Mouse (Mus musculus): ENCODE data around the gene Iqcm. TPM values are rescaled to one million over a fixed set of nuclear protein-coding genes. Genes with fewer than 3 reads are reported as not detected.

Gene Iqcm
- polyA plus RNA-seq, 2 experiments from 2014 or later, result not detected

Other genes with a start within 250 kb of the Iqcm start
- under 1 TPM in 1 of 2 experiments, not detected in 1; 0.18 TPM for gene Rasd2, start 234.8 kb upstream of the Iqcm start, polyA plus RNA-seq (2017; shearing (Covaris generic))
- gene Gm10358, start 42.1 kb upstream of the Iqcm start, polyA plus RNA-seq (2017; shearing (Covaris generic)), result under 1 TPM in 1 of 2 experiments, not detected in 1; 0.28 TPM